Mouse (Mus musculus) ovary, adult 18-20 months (tissue): ENCODE data around the gene Nav2.

Experiments used
- DNase-seq: peaks from one replicate; pipeline ENCODE4 v3.0.0; 2022; ENCODE audit warnings: low spot score, mixed read lengths

The Nav2 gene

GRCm38 (mm10) chr7:49209526-49209925 lies 301.0 kb downstream of the Nav2 start:
- DNase-seq, result no peak

- DNase-seq, result no peak
Observed at GRCm38 (mm10) chr7:49210721-49211120, 302.2 kb downstream of the Nav2 start.

DNA sequence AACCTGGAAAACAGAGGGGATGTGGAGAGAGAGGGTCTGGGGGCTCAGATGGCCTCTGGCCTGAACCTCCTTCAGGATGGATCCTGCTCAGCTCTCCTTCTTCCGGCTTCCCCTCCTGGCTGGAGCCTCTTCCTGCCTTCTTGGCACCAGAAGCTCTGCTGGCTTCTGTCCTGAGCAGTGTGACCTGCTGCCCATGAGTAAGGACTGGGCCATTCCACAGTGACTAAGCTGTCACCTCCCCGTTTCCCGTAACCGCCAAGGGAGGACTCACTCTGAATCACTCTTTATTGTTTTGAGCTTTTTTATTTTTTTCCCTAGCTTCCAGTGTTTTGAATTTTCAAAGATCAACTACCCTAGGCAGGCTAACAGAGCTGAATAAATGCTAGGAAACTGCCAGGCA lies 304.5 kb downstream of the Nav2 start:
- no peak for DNase-seq

DNA sequence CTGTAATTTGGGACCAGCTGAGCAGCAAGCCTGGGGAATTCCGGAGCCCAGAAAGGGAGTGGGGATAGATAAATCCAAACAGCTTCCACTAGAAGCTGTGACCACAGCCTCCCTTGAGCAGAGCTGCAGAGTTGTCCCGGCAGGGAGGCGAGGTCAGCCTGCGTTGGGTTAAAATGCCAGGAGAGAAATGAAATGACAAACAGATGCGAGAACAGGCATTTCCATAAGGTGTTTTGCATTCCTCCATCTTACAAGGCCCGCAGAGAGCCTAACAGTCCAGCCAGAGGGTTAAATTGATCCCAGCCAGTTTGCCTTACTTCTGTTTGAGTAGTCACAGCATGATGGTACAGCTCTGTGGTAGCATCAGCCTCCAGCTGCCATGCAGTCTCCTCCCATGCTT lies 309.3 kb downstream of the Nav2 start:
- no peak for DNase-seq

- no peak for DNase-seq
Observed at GRCm38 (mm10) chr7:49225741-49226140, 317.2 kb downstream of the Nav2 start.

DNA sequence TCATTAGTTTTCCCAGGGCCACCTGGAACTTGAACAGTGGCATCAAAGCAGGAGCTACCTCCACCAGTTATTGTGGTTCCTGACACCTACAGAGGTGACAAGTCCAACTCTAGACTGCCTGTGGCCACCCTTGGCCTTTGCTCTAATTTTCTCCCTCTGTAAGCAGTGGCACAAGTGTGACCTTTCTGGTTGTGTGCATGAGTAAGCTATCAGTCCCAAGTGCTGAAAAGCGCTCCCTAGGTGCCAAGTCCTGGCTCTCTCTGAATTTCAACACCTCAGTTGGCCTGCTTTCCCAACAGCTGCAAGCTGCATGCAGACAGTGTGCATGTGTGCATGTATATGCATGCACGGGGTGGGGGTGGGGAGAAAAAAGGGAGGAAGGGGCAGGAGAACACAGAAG lies 324.5 kb downstream of the Nav2 start:
- no peak for DNase-seq

DNA sequence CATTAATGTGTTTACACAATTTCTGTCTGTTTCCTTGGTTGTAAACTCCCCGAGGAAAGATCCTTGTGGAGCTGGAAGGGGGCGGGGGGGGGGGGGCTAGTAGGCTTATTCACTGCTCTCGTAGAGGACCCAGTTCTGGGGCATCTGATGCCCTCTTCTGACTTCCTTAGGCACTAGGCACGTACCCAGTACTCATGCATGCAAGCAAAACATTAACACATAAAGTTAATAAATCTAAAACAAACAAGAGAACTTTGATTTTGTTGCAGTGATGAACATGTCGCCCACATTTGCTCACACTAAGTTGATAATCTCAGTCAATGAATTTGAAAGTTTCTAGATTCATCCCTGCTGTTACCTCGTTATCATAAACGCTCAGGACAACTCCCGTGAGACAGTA lies 325.8 kb downstream of the Nav2 start:
- DNase-seq, result no peak

- peak; percentile 83 for DNase-seq
Observed at GRCm38 (mm10) chr7:49235271-49235681, 326.8 kb downstream of the Nav2 start.

GRCm38 (mm10) chr7:49235821-49236220 lies 327.3 kb downstream of the Nav2 start:
- no peak for DNase-seq

DNA sequence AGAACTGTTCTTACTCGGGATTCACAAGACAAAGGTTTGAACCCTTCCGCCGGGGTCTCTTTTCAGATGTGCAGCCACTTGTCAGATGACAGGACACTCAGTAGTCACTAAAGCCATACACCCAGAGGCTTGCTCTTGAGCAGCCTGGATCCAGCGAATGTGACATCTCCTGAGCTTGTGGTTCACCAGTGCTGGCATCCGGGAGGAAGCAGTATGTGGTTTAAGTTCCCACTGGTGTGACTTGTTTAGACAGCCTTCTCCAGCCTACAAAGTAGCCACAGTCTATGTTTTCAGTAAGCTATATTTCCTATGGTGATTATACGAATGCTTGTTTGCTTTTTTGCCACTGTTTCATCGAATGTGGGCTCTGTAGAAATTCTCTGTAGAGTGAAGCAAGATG lies 331.9 kb downstream of the Nav2 start:
- no peak for DNase-seq

DNA sequence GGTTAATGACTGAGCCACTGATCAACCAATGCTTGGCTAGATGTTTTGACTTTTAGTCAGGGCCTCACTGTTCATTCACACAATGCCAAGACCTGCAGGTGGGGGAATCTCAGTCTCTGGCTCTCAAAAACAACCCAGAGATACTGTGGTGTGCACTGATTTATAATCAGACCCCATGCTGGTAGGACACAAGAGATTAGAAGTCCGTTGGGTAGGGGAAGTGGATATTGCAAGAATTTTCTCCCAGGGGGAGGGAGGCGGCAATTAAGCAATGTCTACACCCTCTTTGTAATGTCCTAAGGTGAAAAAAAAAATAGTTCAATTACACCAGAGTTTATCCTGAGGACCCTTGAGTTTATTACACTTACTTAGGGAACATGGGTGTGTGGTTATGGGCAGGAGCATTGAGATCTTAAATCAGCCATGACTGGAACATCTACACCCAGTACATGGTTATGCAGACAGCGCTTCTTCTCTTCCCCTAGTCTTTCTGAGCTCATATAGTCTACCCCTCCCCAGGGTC lies 332.8 kb downstream of the Nav2 start:
- DNase-seq, result no peak

GRCm38 (mm10) chr7:49242261-49242660 lies 333.7 kb downstream of the Nav2 start:
- no peak for DNase-seq

DNA sequence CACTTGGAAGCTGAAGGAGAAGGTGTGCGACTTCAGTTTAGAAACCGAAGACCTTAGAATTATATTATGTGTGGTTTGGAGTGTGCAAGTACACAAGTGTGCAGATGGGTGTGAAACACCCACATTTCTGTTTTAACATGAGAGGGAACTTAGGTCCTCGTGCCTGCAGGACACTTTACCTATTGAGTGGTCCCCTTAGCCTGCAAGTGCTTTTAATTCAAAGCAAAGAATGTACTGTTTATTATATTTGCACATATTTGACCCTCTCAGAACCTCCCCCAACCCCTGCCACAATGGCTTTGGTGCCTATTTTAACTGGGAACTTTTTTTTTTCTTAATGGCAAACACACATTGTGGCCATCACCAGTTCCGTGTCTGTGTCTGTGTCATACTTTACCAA lies 334.6 kb downstream of the Nav2 start:
- DNase-seq, result no peak

- DNase-seq, result peak; percentile 89
Observed at GRCm38 (mm10) chr7:49245537-49246239, 337.2 kb downstream of the Nav2 start.

DNA sequence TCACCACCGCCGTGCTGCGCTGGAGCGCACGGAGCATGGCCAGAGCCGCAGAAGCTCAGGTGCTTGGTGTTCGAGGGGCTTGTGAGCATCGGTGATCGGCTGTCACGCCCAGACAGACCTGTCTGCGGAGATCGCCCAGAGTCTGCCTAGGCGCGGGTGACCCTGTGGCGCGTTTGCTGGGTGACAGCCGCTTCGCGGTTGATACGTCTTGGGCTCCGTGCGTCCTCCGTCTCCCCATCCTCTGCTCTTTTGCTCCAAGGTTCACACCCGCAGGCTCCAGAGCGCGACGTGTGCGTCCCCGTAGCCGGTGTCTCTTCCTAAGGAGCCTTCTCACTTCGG lies 337.7 kb downstream of the Nav2 start:
- no peak for DNase-seq

GRCm38 (mm10) chr7:49246584-49247481 lies 338.3 kb downstream of the Nav2 start:
- no peak for DNase-seq

- DNase-seq, result peak; percentile 90
Observed at GRCm38 (mm10) chr7:49247744-49248331, 339.3 kb downstream of the Nav2 start.

DNA sequence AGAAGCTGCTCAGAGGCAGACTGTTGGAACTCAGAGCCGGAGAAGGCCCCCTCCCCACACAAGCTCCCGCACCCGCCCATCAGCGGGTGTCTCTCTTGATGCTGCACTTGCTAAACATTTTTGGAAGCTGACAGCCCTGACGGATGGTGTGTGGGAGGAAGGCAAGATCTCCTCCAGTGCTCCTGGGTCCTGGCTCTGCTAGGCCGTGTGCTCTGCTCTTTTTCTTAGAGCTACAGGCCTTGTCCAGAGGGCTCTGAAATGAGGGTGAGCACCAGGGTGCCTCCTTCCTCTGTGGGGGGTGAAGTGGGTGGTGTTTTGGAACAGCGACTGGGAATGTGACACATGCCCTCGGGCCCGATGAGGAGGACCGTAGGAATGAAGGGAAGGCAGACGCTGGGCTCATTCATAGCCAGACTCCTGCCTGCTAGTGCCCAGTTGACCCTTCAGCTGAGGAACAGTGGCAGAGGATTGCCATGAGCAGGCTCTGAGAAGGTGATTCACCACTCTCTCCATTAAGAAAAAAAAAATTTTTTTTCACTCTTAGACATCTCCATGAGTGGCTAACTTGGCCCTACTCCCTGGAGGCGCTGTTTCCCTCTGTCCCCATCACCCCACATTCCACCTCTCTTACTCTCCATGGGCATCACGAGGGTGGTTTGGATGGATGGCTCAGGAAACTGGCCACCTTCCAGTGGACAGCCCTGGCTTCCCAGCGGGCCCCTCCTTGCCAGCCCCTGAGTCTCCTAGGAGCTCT lies 340.0 kb downstream of the Nav2 start:
- no peak for DNase-seq

DNA sequence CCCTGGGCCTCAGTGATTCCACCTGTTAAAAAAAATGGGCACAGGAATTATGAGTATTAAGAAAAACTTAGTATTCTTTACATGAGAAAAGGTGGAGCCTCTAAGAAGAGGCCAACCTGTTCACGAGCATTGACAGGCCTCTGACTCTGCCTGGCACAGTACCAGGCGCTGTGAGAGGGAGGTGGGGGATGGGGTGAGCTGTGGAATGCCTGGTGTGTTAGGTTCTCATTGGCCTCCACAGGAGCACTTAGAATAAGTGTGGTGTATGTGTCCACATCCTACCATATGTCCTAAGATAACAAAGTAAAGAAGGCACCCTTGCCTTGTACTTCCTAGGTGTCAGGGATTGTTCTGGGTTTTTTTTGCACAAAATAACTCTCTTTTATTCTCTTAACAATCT lies 340.9 kb downstream of the Nav2 start:
- DNase-seq, result no peak

- peak; percentile 56 for DNase-seq
Observed at GRCm38 (mm10) chr7:49249996-49250395, 341.5 kb downstream of the Nav2 start.

GRCm38 (mm10) chr7:49250581-49251307 lies 342.2 kb downstream of the Nav2 start:
- DNase-seq, result no peak

- DNase-seq, result no peak
Observed at GRCm38 (mm10) chr7:49251308-49251638, 342.8 kb downstream of the Nav2 start.
